Mouse (Mus musculus) midbrain, postnatal 0 days (tissue): ENCODE data around the gene Zfp879. TPM values are rescaled to one million over a fixed set of nuclear protein-coding genes. Genes with fewer than 3 reads are reported as not detected.

ENCODE experiments used
- ATAC-seq: fragments of 200-750 bp; cut with Nextera tagmentation; 2 replicates; pipeline ENCODE4 v1.8.0; 2017; ENCODE audit warnings: moderate number of reproducible peaks, mild to moderate bottlenecking, moderate TSS enrichment, moderate library complexity; ENCODE audit not compliant: low FRiP score
- DNase-seq: peaks from one replicate; pipeline ENCODE4 v3.0.0-alpha.2; 2015; ENCODE audit warnings: low spot score
- H3K27ac ChIP-seq: fragments of 300-500 bp; sonication (generic); 2 replicates; pipeline ENCODE4 v1.5.1; 2014; ENCODE audit warnings: low read depth, mild to moderate bottlenecking, low read length, mixed read lengths
- H3K27me3 ChIP-seq: fragments of 300-500 bp; sonication (generic); 2 replicates; pipeline ENCODE4 v1.6.1; 2014; ENCODE audit warnings: low read length, control low read depth, mixed read lengths; ENCODE audit not compliant: insufficient read depth
- H3K36me3 ChIP-seq: fragments of 300-500 bp; sonication (generic); 2 replicates; pipeline ENCODE4 v1.6.1; 2014; ENCODE audit warnings: low read length, control low read depth, mixed read lengths; ENCODE audit not compliant: insufficient read depth
- H3K4me1 ChIP-seq: fragments of 300-500 bp; sonication (generic); 2 replicates; pipeline ENCODE4 v1.6.1; 2014; ENCODE audit warnings: mild to moderate bottlenecking, control low read depth, antibody characterized with exemption, low read length, mixed read lengths; ENCODE audit not compliant: insufficient read depth
- H3K4me2 ChIP-seq: fragments of 300-500 bp; sonication (generic); 2 replicates; pipeline ENCODE4 v1.6.1; 2014; ENCODE audit warnings: low read depth, mild to moderate bottlenecking, low read length, mixed read lengths; ENCODE audit not compliant: poor library complexity, severe bottlenecking
- H3K4me3 ChIP-seq: fragments of 300-500 bp; sonication (generic); 2 replicates; pipeline ENCODE4 v1.5.1; 2014; ENCODE audit warnings: low read depth, mild to moderate bottlenecking, low read length, moderate library complexity
- H3K9ac ChIP-seq: fragments of 300-500 bp; sonication (generic); replicated peaks from 2 replicates; pipeline ENCODE4 v1.6.1; 2014; ENCODE audit warnings: mild to moderate bottlenecking, low read length, moderate library complexity, mixed read lengths; ENCODE audit not compliant: poor library complexity, severe bottlenecking
- H3K9me3 ChIP-seq: fragments of 300-500 bp; sonication (generic); 2 replicates; pipeline ENCODE4 v1.6.1; 2016; ENCODE audit warnings: low read length, control low read depth
- CTCF ChIP-seq: IDR thresholded peaks from 2 replicates; pipeline ENCODE4 v1.5.1; 2016; ENCODE audit warnings: antibody characterized with exemption, mild to moderate bottlenecking
- WGBS: fragments of 180-500 bp; shearing (Covaris S2); extraction: QIAGEN DNeasy Blood & Tissue Kit; methylation state at CpG from one replicate; pipeline ENCODE4 v1.1.7; 2014; 5-methylcytosine and 5-hydroxymethylcytosine counted together
- polyA plus RNA-seq: library from polyadenylated mRNA; unstranded; fragments of >200 nt; fragmentation: Nextera tagmentation; extraction: Ambion mirVana; gene quantifications from 2 replicates; pipeline ENCODE4 v1.2.1, GENCODE M21; 2015
- total RNA-seq: library from RNA; depleted of rRNA; stranded (reverse); fragments of >200 nt; gene quantifications from 2 replicates; pipeline ENCODE4 v1.2.3, GENCODE M21; 2014; rRNA removed

The Zfp879 gene
- total and polyA plus RNA-seq, 2 experiments from 2014 or later = 1.2 to 4.1 TPM

DNA sequence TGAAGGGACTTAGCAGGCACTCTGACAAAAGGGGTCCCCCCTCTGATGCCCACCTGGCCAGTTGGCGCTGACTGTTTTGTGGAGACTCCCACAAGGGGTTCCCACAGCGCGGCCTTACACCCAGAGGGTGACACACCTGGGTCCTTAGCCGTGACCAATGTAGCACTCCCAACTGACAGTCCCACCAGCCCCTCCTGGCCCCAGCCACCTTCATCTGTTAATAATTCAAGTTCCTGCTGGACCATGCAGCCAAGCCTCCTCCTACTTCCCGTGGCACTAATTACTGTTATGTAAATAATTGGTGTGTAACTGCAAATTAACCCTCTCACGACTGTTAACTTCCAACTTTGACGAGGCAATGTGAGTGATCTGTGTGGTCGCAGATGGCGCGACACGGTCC is 43.7 kb downstream of the Zfp879 start:
- Histone ChIP-seq H3K9ac (no peak overlapping the region), H3K4me1 (no peaks in the 10 kb centered on the region)
- TF ChIP-seq CTCF = no peak

More for the DNA sequence above, 43.7 kb downstream of the Zfp879 start:
- Histone ChIP-seq H3K4me2 (no peak overlapping the region), H3K36me3 (no peaks in the 10 kb centered on the region), H3K27ac (no peak overlapping the region), H3K4me3 (no peak overlapping the region), H3K9me3 (no peaks in the 10 kb centered on the region), H3K27me3 (no peaks in the 10 kb centered on the region)
- DNase-seq (no peak), ATAC-seq (no peak)
- WGBS = 81% methylated on average over 11 of the region's 11 CpGs

Other genes starting within 250 kb of the Zfp879 start
- gene Adamts2, start 239.5 kb downstream of the Zfp879 start, total RNA-seq = 12.7 and 17.9 TPM in 2 replicates
- 4.5 and 4.9 TPM in 2 replicates for gene Adamts2, start 239.5 kb downstream of the Zfp879 start, polyA plus RNA-seq
- gene Zfp354c, start 13.8 kb downstream of the Zfp879 start, total RNA-seq = 41.9 and 44.6 TPM in 2 replicates
- gene Zfp354c, start 13.8 kb downstream of the Zfp879 start, polyA plus RNA-seq = 34.1 and 38.3 TPM in 2 replicates
- gene Grm6, start 9.1 kb upstream of the Zfp879 start, total RNA-seq = not detected in 2 replicates
- not detected in 2 replicates for gene Grm6, start 9.1 kb upstream of the Zfp879 start, polyA plus RNA-seq
- 7.2 and 8.0 TPM in 2 replicates for gene Zfp454, start 46.1 kb upstream of the Zfp879 start, total RNA-seq
- gene Zfp454, start 46.1 kb upstream of the Zfp879 start, polyA plus RNA-seq = 7.5 and 8.0 TPM in 2 replicates
- 27.9 and 29.1 TPM in 2 replicates for gene Zfp2, start 74.6 kb upstream of the Zfp879 start, total RNA-seq
- 33.9 and 35.5 TPM in 2 replicates for gene Zfp2, start 74.6 kb upstream of the Zfp879 start, polyA plus RNA-seq
- gene Zfp354b, start 90.1 kb upstream of the Zfp879 start, total RNA-seq = 2.0 and 2.8 TPM in 2 replicates
- gene Zfp354b, start 90.1 kb upstream of the Zfp879 start, polyA plus RNA-seq = 2.7 and 3.8 TPM in 2 replicates
- gene 4933414I15Rik, start 102.2 kb upstream of the Zfp879 start, total RNA-seq = not detected in 2 replicates
- gene 4933414I15Rik, start 102.2 kb upstream of the Zfp879 start, polyA plus RNA-seq = not detected in 2 replicates
- not detected in 2 replicates for gene Prop1, start 112.2 kb upstream of the Zfp879 start, total RNA-seq
- not detected in 2 replicates for gene Prop1, start 112.2 kb upstream of the Zfp879 start, polyA plus RNA-seq
- not detected in 2 replicates for gene Olfr1378, start 125.0 kb upstream of the Zfp879 start, total RNA-seq
- 0.16 TPM in 1 of 2 replicates, not detected in the other for gene Olfr1378, start 125.0 kb upstream of the Zfp879 start, polyA plus RNA-seq
- not detected in 2 replicates for gene Olfr1377, start 140.4 kb upstream of the Zfp879 start, total RNA-seq
- gene Olfr1377, start 140.4 kb upstream of the Zfp879 start, polyA plus RNA-seq = not detected in 2 replicates
- not detected in 2 replicates for gene Olfr51, start 162.0 kb upstream of the Zfp879 start, total RNA-seq
- gene Olfr51, start 162.0 kb upstream of the Zfp879 start, polyA plus RNA-seq = not detected in 2 replicates
- gene Olfr54, start 172.7 kb upstream of the Zfp879 start, total RNA-seq = not detected in 2 replicates
- gene Olfr54, start 172.7 kb upstream of the Zfp879 start, polyA plus RNA-seq = not detected in 2 replicates
- not detected in 2 replicates for gene Olfr1375, start 206.6 kb upstream of the Zfp879 start, total RNA-seq
- not detected in 2 replicates for gene Olfr1375, start 206.6 kb upstream of the Zfp879 start, polyA plus RNA-seq
- 8.3 and 9.3 TPM in 2 replicates for gene Zfp354a, start 217.7 kb upstream of the Zfp879 start, total RNA-seq
- 9.9 and 12.5 TPM in 2 replicates for gene Zfp354a, start 217.7 kb upstream of the Zfp879 start, polyA plus RNA-seq